Mouse (Mus musculus) limb, embryonic 12.5 days (tissue): Measurements from ENCODE around the gene Cldn10. TPM values are rescaled to one million over a fixed set of nuclear protein-coding genes. Genes with fewer than 3 reads are reported as not detected.
A peak's percentile ranks its signal among the peaks of the same experiment; 100 is the strongest.

Source experiments
- ATAC-seq: fragments of 200-750 bp; cut with Nextera tagmentation; 2 replicates; pipeline ENCODE4 v1.8.0; 2017; ENCODE audit warnings: low read depth, moderate TSS enrichment; ENCODE audit not compliant: insufficient number of reproducible peaks, insufficient read depth, low FRiP score, low TSS enrichment
- H3K27ac ChIP-seq: fragments of 300-500 bp; sonication (generic); 2 replicates; pipeline ENCODE4 v1.5.1; 2016; ENCODE audit warnings: mild to moderate bottlenecking, moderate library complexity
- H3K27me3 ChIP-seq: fragments of 300-500 bp; sonication (generic); 2 replicates; pipeline ENCODE4 v1.6.1; 2016; ENCODE audit warnings: mild to moderate bottlenecking, moderate library complexity
- H3K36me3 ChIP-seq: fragments of 300-500 bp; sonication (generic); 2 replicates; pipeline ENCODE4 v1.6.1; 2016; ENCODE audit warnings: mild to moderate bottlenecking, moderate library complexity
- H3K4me1 ChIP-seq: fragments of 300-500 bp; sonication (generic); replicated peaks from 2 replicates; pipeline ENCODE4 v1.6.1; 2016
- H3K4me2 ChIP-seq: fragments of 300-500 bp; sonication (generic); 2 replicates; pipeline ENCODE4 v1.6.1; 2016; ENCODE audit warnings: mild to moderate bottlenecking, moderate library complexity
- H3K4me3 ChIP-seq: fragments of 300-500 bp; sonication (generic); replicated peaks from 2 replicates; pipeline ENCODE4 v1.5.1; 2016; ENCODE audit warnings: mild to moderate bottlenecking
- H3K9ac ChIP-seq: fragments of 300-500 bp; sonication (generic); replicated peaks from 2 replicates; pipeline ENCODE4 v1.6.1; 2016; ENCODE audit warnings: mild to moderate bottlenecking, moderate library complexity
- H3K9me3 ChIP-seq: fragments of 300-500 bp; sonication (generic); 2 replicates; pipeline ENCODE4 v1.6.1; 2016; ENCODE audit warnings: mild to moderate bottlenecking, moderate library complexity
- WGBS: fragments of 180-500 bp; shearing (Covaris S2); methylation state at CpG from one replicate; pipeline ENCODE4 v1.1.7; 2016; 5-methylcytosine and 5-hydroxymethylcytosine counted together
- polyA plus RNA-seq: library from polyadenylated mRNA; unstranded; fragments of >200 nt; fragmentation: Nextera tagmentation; extraction: Ambion mirVana; gene quantifications from 2 replicates; pipeline ENCODE4 v1.2.1, GENCODE M21; 2016

Cldn10 gene
- polyA plus RNA-seq, 1 experiment from 2014 or later = 1.2 TPM

- no peak overlapping the region for H3K4me2 ChIP-seq
- WGBS = 71% methylated on average over 5 of the region's 5 CpGs
- no peaks in the 10 kb centered on the region for H3K4me1 ChIP-seq
- H3K4me3 ChIP-seq = no peak overlapping the region
- no peak overlapping the region for H3K9ac ChIP-seq
- no peaks in the 10 kb centered on the region for H3K27me3 ChIP-seq
- H3K36me3 ChIP-seq = peaks cover 89% of the 10 kb centered on the region
- H3K27ac ChIP-seq = no peak overlapping the region
- ATAC-seq = no peak
- H3K9me3 ChIP-seq = no peaks in the 10 kb centered on the region
These were observed 125.9 kb downstream of the Cldn10 start for GRCm38 (mm10) chr14:118913651-118914050.

GRCm38 (mm10) chr14:118919025-118919424, 131.3 kb downstream of the Cldn10 start:
- Histone ChIP-seq H3K4me1 (peaks cover 21% of the 10 kb centered on the region), H3K27me3 (peaks cover 17% of the 10 kb centered on the region), H3K9me3 (no peaks in the 10 kb centered on the region), H3K4me2 (no peak overlapping the region), H3K36me3 (peaks cover 72% of the 10 kb centered on the region), H3K27ac (no peak overlapping the region), H3K9ac (no peak overlapping the region), H3K4me3 (no peak overlapping the region)
- 70% methylated on average over 8 of the region's 8 CpGs for WGBS
- ATAC-seq = no peak

GRCm38 (mm10) chr14:118920654-118921053, 132.9 kb downstream of the Cldn10 start:
- ATAC-seq = no peak
- Histone ChIP-seq H3K27me3 (peaks cover 17% of the 10 kb centered on the region), H3K4me1 (peaks cover 26% of the 10 kb centered on the region), H3K27ac (no peak overlapping the region), H3K36me3 (peaks cover 60% of the 10 kb centered on the region), H3K9me3 (no peaks in the 10 kb centered on the region), H3K4me2 (no peak overlapping the region), H3K4me3 (no peak overlapping the region), H3K9ac (no peak overlapping the region)
- WGBS = 66% methylated on average over 7 of the region's 7 CpGs

GRCm38 (mm10) chr14:118922251-118922650, 134.5 kb downstream of the Cldn10 start:
- H3K4me3 ChIP-seq = peak overlapping the region; percentile 74
- peaks cover 30% of the 10 kb centered on the region for H3K4me1 ChIP-seq
- ATAC-seq = no peak
- no peaks in the 10 kb centered on the region for H3K9me3 ChIP-seq
- peaks cover 45% of the 10 kb centered on the region for H3K36me3 ChIP-seq
- peaks cover 17% of the 10 kb centered on the region for H3K27me3 ChIP-seq
- WGBS = 22% methylated on average over 22 of the region's 22 CpGs
- H3K4me2 ChIP-seq = peak overlapping the region; percentile 85
- no peak overlapping the region for H3K27ac ChIP-seq
- H3K9ac ChIP-seq = peak overlapping the region; percentile 58

- peak overlapping the region; percentile 58 for H3K9ac ChIP-seq
- H3K4me2 ChIP-seq = peak overlapping the region; percentile 85
- under 1% methylated on average over 46 of the region's 47 CpGs for WGBS
- peaks cover 40% of the 10 kb centered on the region for H3K36me3 ChIP-seq
- H3K27me3 ChIP-seq = peaks cover 17% of the 10 kb centered on the region
- no peak overlapping the region for H3K27ac ChIP-seq
- no peaks in the 10 kb centered on the region for H3K9me3 ChIP-seq
- H3K4me3 ChIP-seq = peak overlapping the region; percentile 74
- peaks cover 30% of the 10 kb centered on the region for H3K4me1 ChIP-seq
- no peak for ATAC-seq
These were observed 135.0 kb downstream of the Cldn10 start for GRCm38 (mm10) chr14:118922667-118923184.

Other genes with a start within 250 kb of the Cldn10 start
- gene Abcc4, start 81.7 kb upstream of the Cldn10 start, polyA plus RNA-seq = 2.0 and 2.1 TPM in 2 replicates
- gene Dzip1, start 137.6 kb downstream of the Cldn10 start, polyA plus RNA-seq = 37.7 and 38.3 TPM in 2 replicates
- gene Dnajc3, start 150.1 kb downstream of the Cldn10 start, polyA plus RNA-seq = 26.7 and 28.1 TPM in 2 replicates